Mouse (Mus musculus): ENCODE results near the gene Pdgfc. TPM values are rescaled to one million over a fixed set of nuclear protein-coding genes. Genes with fewer than 3 reads are reported as not detected.

The Pdgfc gene
- polyA plus RNA-seq, 1 experiment from 2014 or later = 2.2 TPM

GRCm38 (mm10) chr3:81211147-81211546 lies 174.9 kb downstream of the Pdgfc start:
- no peaks in the 10 kb centered on the region for H3K4me1 ChIP-seq (ENCODE audit: insufficient read depth, low read depth, low read length)
- H3K4me3 ChIP-seq (ENCODE audit: low read depth, low read length) = no peak overlapping the region
- no peaks in the 10 kb centered on the region for H3K27me3 ChIP-seq (replicated peaks; ENCODE audit: insufficient read depth, low read length)
- no peak for ATAC-seq
- no peak for TF ChIP-seq EP300 (IDR thresholded peaks at IDR 0.05)
- H3K9ac ChIP-seq (replicated peaks; ENCODE audit: low read depth) = no peak overlapping the region
- H3K27ac ChIP-seq (ENCODE audit: low read length) = no peak overlapping the region
- no peak overlapping the region for H3K4me2 ChIP-seq (replicated peaks; ENCODE audit: low read depth, low read length)
- 70% methylated on average over 3 of the region's 3 CpGs for WGBS
- no peak for DNase-seq (ENCODE audit: low spot score)
- no peaks in the 10 kb centered on the region for H3K36me3 ChIP-seq (ENCODE audit: insufficient read depth, low read length)
- H3K9me3 ChIP-seq (ENCODE audit: low read length) = no peaks in the 10 kb centered on the region

- ATAC-seq (no peak), DNase-seq (ENCODE audit: low spot score) (no peak)
- Histone ChIP-seq H3K4me2 (replicated peaks; ENCODE audit: low read depth, low read length) (no peak overlapping the region), H3K27ac (ENCODE audit: low read length) (no peak overlapping the region), H3K4me3 (ENCODE audit: low read depth, low read length) (no peak overlapping the region), H3K9ac (replicated peaks; ENCODE audit: low read depth) (no peak overlapping the region), H3K4me1 (ENCODE audit: insufficient read depth, low read depth, low read length) (no peaks in the 10 kb centered on the region), H3K36me3 (ENCODE audit: insufficient read depth, low read length) (no peaks in the 10 kb centered on the region), H3K27me3 (replicated peaks; ENCODE audit: insufficient read depth, low read length) (no peaks in the 10 kb centered on the region), H3K9me3 (ENCODE audit: low read length) (no peaks in the 10 kb centered on the region)
- no peak for TF ChIP-seq EP300 (IDR thresholded peaks at IDR 0.05)
- TF ChIP-seq CTCF (IDR thresholded peaks at IDR 0.05) = no peak
- 36% methylated on average over 3 of the region's 3 CpGs for WGBS
Measured at GRCm38 (mm10) chr3:81211666-81212065, 175.4 kb downstream of the Pdgfc start.

GRCm38 (mm10) chr3:81215547-81216118 lies 179.4 kb downstream of the Pdgfc start:
- H3K36me3 ChIP-seq (ENCODE audit: insufficient read depth, low read length) = no peaks in the 10 kb centered on the region
- H3K27ac ChIP-seq (ENCODE audit: low read length) = no peak overlapping the region
- ATAC-seq (no peak), DNase-seq (ENCODE audit: low spot score) (no peak)
- H3K4me2 ChIP-seq (replicated peaks; ENCODE audit: low read depth, low read length) = no peak overlapping the region
- H3K9me3 ChIP-seq (ENCODE audit: low read length) = no peaks in the 10 kb centered on the region
- H3K4me3 ChIP-seq (ENCODE audit: low read depth, low read length) = no peak overlapping the region
- H3K9ac ChIP-seq (replicated peaks; ENCODE audit: low read depth) = no peak overlapping the region
- H3K4me1 ChIP-seq (ENCODE audit: insufficient read depth, low read depth, low read length) = no peaks in the 10 kb centered on the region
- WGBS = 64% methylated on average over 4 of the region's 4 CpGs
- no peaks in the 10 kb centered on the region for H3K27me3 ChIP-seq (replicated peaks; ENCODE audit: insufficient read depth, low read length)
- TF ChIP-seq EP300 (IDR thresholded peaks at IDR 0.05) = no peak
- TF ChIP-seq CTCF (IDR thresholded peaks at IDR 0.05) = no peak

- H3K9me3 ChIP-seq (ENCODE audit: low read length) = no peaks in the 10 kb centered on the region
- no peaks in the 10 kb centered on the region for H3K4me1 ChIP-seq (ENCODE audit: insufficient read depth, low read depth, low read length)
- no peak overlapping the region for H3K9ac ChIP-seq (replicated peaks; ENCODE audit: low read depth)
- ATAC-seq (no peak), DNase-seq (ENCODE audit: low spot score) (no peak)
- H3K4me3 ChIP-seq (ENCODE audit: low read depth, low read length) = no peak overlapping the region
- H3K36me3 ChIP-seq (ENCODE audit: insufficient read depth, low read length) = no peaks in the 10 kb centered on the region
- H3K27me3 ChIP-seq (replicated peaks; ENCODE audit: insufficient read depth, low read length) = no peaks in the 10 kb centered on the region
- TF ChIP-seq CTCF (IDR thresholded peaks at IDR 0.05) = no peak
- TF ChIP-seq EP300 (IDR thresholded peaks at IDR 0.05) = no peak
- H3K27ac ChIP-seq (ENCODE audit: low read length) = no peak overlapping the region
- 60% methylated on average over 4 of the region's 4 CpGs for WGBS
- no peak overlapping the region for H3K4me2 ChIP-seq (replicated peaks; ENCODE audit: low read depth, low read length)
Measured at GRCm38 (mm10) chr3:81221682-81222081, 185.5 kb downstream of the Pdgfc start.

- Histone ChIP-seq H3K4me1 (ENCODE audit: insufficient read depth, low read depth, low read length) (no peaks in the 10 kb centered on the region), H3K27ac (ENCODE audit: low read length) (no peak overlapping the region), H3K4me3 (ENCODE audit: low read depth, low read length) (no peak overlapping the region), H3K27me3 (replicated peaks; ENCODE audit: insufficient read depth, low read length) (no peaks in the 10 kb centered on the region), H3K9me3 (ENCODE audit: low read length) (no peaks in the 10 kb centered on the region), H3K9ac (replicated peaks; ENCODE audit: low read depth) (no peak overlapping the region), H3K4me2 (replicated peaks; ENCODE audit: low read depth, low read length) (no peak overlapping the region), H3K36me3 (ENCODE audit: insufficient read depth, low read length) (no peaks in the 10 kb centered on the region)
- TF ChIP-seq EP300 (IDR thresholded peaks at IDR 0.05) = no peak
- TF ChIP-seq CTCF (IDR thresholded peaks at IDR 0.05) = no peak
- DNase-seq (ENCODE audit: low spot score) = no peak
- no peak for ATAC-seq
- 23% methylated on average over 4 of the region's 4 CpGs for WGBS
Measured at GRCm38 (mm10) chr3:81228344-81228743, 192.1 kb downstream of the Pdgfc start.

GRCm38 (mm10) chr3:81242697-81243590 lies 206.7 kb downstream of the Pdgfc start:
- WGBS = 24% methylated on average over 7 of the region's 7 CpGs
- no peaks in the 10 kb centered on the region for H3K36me3 ChIP-seq (ENCODE audit: insufficient read depth, low read length)
- no peak for DNase-seq (ENCODE audit: low spot score)
- H3K9me3 ChIP-seq (ENCODE audit: low read length) = no peaks in the 10 kb centered on the region
- no peak overlapping the region for H3K4me2 ChIP-seq (replicated peaks; ENCODE audit: low read depth, low read length)
- H3K4me3 ChIP-seq (ENCODE audit: low read depth, low read length) = no peak overlapping the region
- no peaks in the 10 kb centered on the region for H3K27me3 ChIP-seq (replicated peaks; ENCODE audit: insufficient read depth, low read length)
- no peak overlapping the region for H3K27ac ChIP-seq (ENCODE audit: low read length)
- TF ChIP-seq CTCF (IDR thresholded peaks at IDR 0.05) = no peak
- TF ChIP-seq EP300 (IDR thresholded peaks at IDR 0.05) = no peak
- ATAC-seq = no peak
- no peak overlapping the region for H3K9ac ChIP-seq (replicated peaks; ENCODE audit: low read depth)
- H3K4me1 ChIP-seq (ENCODE audit: insufficient read depth, low read depth, low read length) = no peaks in the 10 kb centered on the region

Measured in lung, postnatal 0 days (tissue).